Mouse (Mus musculus) heart, embryonic 12.5 days (tissue): ENCODE results near the gene Kit. TPM values are rescaled to one million over a fixed set of nuclear protein-coding genes. Genes with fewer than 3 reads are reported as not detected.

Experiments used
- ATAC-seq: fragments of 200-750 bp; cut with Nextera tagmentation; 2 replicates; pipeline ENCODE4 v1.8.0; 2017; ENCODE audit warnings: moderate TSS enrichment, moderate library complexity; ENCODE audit not compliant: insufficient number of reproducible peaks, low FRiP score
- H3K27ac ChIP-seq: fragments of 300-500 bp; sonication (generic); 2 replicates; pipeline ENCODE4 v1.5.1; 2016; ENCODE audit warnings: mild to moderate bottlenecking, moderate library complexity; ENCODE audit not compliant: poor library complexity, severe bottlenecking
- H3K27me3 ChIP-seq: fragments of 300-500 bp; sonication (generic); replicated peaks from 2 replicates; pipeline ENCODE4 v1.6.1; 2016; ENCODE audit warnings: mild to moderate bottlenecking, moderate library complexity
- H3K36me3 ChIP-seq: fragments of 300-500 bp; sonication (generic); 2 replicates; pipeline ENCODE4 v1.6.1; 2016; ENCODE audit warnings: mild to moderate bottlenecking, moderate library complexity
- H3K4me1 ChIP-seq: fragments of 300-500 bp; sonication (generic); replicated peaks from 2 replicates; pipeline ENCODE4 v1.6.1; 2016; ENCODE audit warnings: mild to moderate bottlenecking
- H3K4me2 ChIP-seq: fragments of 300-500 bp; sonication (generic); 2 replicates; pipeline ENCODE4 v1.6.1; 2016; ENCODE audit warnings: mild to moderate bottlenecking, moderate library complexity
- H3K4me3 ChIP-seq: fragments of 300-500 bp; sonication (generic); 2 replicates; pipeline ENCODE4 v1.5.1; 2016; ENCODE audit warnings: mild to moderate bottlenecking
- H3K9ac ChIP-seq: fragments of 300-500 bp; sonication (generic); 2 replicates; pipeline ENCODE4 v1.6.1; 2016; ENCODE audit warnings: mild to moderate bottlenecking, moderate library complexity
- H3K9me3 ChIP-seq: fragments of 300-500 bp; sonication (generic); replicated peaks from 2 replicates; pipeline ENCODE4 v1.6.1; 2016; ENCODE audit warnings: mild to moderate bottlenecking, moderate library complexity
- WGBS: fragments of 180-500 bp; shearing (Covaris S2); methylation state at CpG from one replicate; pipeline ENCODE4 v1.1.7; 2016; 5-methylcytosine and 5-hydroxymethylcytosine counted together
- polyA plus RNA-seq: library from polyadenylated mRNA; unstranded; fragments of >200 nt; fragmentation: Nextera tagmentation; extraction: Ambion mirVana; gene quantifications from 2 replicates; pipeline ENCODE4 v1.2.1, GENCODE M21; 2016

Kit gene
- polyA plus RNA-seq, 1 experiment from 2014 or later: 13.6 TPM

DNA sequence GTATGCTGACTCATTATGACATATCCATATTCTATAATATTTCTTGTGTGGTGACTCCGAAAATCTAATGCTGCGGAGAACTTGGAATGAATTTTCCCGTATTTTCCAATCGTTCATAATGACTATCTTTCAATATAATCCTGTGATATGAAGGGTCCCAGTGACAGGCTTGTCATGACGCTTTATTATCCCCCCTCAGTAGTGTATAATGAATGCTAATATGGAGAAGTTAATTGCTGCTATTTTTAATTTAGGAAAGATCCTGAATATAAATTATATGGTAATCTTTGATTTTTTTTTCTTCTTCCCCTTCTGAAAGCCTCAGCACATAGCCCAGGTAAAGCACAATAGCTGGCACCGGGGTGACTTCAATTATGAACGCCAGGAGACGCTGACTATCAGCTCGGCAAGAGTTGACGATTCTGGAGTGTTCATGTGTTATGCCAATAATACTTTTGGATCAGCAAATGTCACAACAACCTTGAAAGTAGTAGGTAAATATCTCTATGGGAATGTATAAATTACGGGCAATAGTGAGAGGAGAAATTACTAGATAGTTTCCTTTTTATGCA is 40.4 kb downstream of the Kit start:
- 88% methylated on average over 11 of the region's 11 CpGs for WGBS
- no peak overlapping the region for H3K27ac ChIP-seq
- no peaks in the 10 kb centered on the region for H3K27me3 ChIP-seq
- no peaks in the 10 kb centered on the region for H3K36me3 ChIP-seq
- H3K4me2 ChIP-seq: no peak overlapping the region
- no peak overlapping the region for H3K4me3 ChIP-seq
- no peak for ATAC-seq
- H3K9me3 ChIP-seq: no peaks in the 10 kb centered on the region
- peaks cover 5% of the 10 kb centered on the region for H3K4me1 ChIP-seq
- no peak overlapping the region for H3K9ac ChIP-seq

DNA sequence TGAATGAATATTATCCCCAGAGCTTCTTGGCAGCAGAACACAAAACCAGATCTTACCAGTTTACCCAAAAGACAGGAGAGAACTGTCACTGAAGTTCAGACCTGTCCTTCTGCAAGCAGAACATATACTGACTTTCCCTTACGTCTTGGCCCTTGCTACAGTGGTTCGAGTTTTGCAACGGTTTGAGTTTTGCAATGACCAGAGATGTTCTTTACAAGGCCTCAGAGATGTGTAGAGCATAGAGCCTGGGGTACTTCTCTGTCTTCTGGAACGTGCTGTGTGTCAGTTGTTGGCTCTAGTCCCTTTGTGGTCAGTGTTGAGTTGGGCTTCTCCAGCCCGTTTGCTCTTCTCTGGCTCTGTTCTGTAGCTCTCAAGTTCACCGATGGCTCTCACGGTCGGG is 40.9 kb downstream of the Kit start:
- Histone ChIP-seq H3K4me2 (no peak overlapping the region), H3K4me1 (no peaks in the 10 kb centered on the region; the same call in 1 of the 2 replicates), H3K27me3 (no peaks in the 10 kb centered on the region), H3K36me3 (no peaks in the 10 kb centered on the region; the same call in 1 of the 2 replicates), H3K9ac (no peak overlapping the region), H3K27ac (no peak overlapping the region), H3K9me3 (no peaks in the 10 kb centered on the region), H3K4me3 (no peak overlapping the region)
- ATAC-seq: no peak
- WGBS: 83% methylated on average over 8 of the region's 8 CpGs

- H3K9me3 ChIP-seq: no peaks in the 10 kb centered on the region
- no peaks in the 10 kb centered on the region for H3K27me3 ChIP-seq
- no peak overlapping the region for H3K27ac ChIP-seq
- no peak for ATAC-seq
- no peaks in the 10 kb centered on the region for H3K4me1 ChIP-seq
- peaks cover 3% of the 10 kb centered on the region; the same call in 1 of the 2 replicates for H3K36me3 ChIP-seq
- 86% methylated on average over 4 of the region's 4 CpGs for WGBS
- no peak overlapping the region for H3K9ac ChIP-seq
- no peak overlapping the region for H3K4me2 ChIP-seq
- H3K4me3 ChIP-seq: no peak overlapping the region
Measured at GRCm38 (mm10) chr5:75622401-75622800, 47.7 kb downstream of the Kit start.

GRCm38 (mm10) chr5:75623007-75623406 is 48.3 kb downstream of the Kit start:
- no peaks in the 10 kb centered on the region for H3K27me3 ChIP-seq
- H3K9ac ChIP-seq: no peak overlapping the region
- 71% methylated on average over 11 of the region's 11 CpGs for WGBS
- peaks cover 3% of the 10 kb centered on the region; the same call in 1 of the 2 replicates for H3K36me3 ChIP-seq
- H3K4me1 ChIP-seq: no peaks in the 10 kb centered on the region
- H3K4me3 ChIP-seq: no peak overlapping the region
- no peak overlapping the region for H3K27ac ChIP-seq
- ATAC-seq: no peak
- H3K9me3 ChIP-seq: no peaks in the 10 kb centered on the region
- no peak overlapping the region for H3K4me2 ChIP-seq

DNA sequence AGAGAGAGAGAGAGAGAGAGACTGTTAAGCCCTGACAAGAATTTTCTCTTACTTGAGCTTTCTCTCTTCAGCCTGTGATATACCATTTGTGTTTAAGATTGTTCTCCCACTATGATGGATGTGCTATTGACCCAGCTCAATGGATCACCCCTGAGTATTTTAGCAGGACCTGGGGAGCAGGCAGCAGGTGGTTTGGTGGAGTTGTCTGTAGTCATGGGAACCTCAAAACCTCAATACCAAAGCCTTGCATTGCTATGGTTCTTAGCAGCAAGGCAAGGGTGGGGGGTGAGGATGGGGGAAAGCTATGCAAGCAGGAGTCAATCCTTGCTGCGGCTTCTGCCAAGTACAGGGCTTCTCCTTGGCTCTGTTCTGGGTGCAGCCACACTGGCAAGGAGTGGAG is 48.8 kb downstream of the Kit start:
- 90% methylated on average over 1 of the region's 1 CpGs for WGBS

DNA sequence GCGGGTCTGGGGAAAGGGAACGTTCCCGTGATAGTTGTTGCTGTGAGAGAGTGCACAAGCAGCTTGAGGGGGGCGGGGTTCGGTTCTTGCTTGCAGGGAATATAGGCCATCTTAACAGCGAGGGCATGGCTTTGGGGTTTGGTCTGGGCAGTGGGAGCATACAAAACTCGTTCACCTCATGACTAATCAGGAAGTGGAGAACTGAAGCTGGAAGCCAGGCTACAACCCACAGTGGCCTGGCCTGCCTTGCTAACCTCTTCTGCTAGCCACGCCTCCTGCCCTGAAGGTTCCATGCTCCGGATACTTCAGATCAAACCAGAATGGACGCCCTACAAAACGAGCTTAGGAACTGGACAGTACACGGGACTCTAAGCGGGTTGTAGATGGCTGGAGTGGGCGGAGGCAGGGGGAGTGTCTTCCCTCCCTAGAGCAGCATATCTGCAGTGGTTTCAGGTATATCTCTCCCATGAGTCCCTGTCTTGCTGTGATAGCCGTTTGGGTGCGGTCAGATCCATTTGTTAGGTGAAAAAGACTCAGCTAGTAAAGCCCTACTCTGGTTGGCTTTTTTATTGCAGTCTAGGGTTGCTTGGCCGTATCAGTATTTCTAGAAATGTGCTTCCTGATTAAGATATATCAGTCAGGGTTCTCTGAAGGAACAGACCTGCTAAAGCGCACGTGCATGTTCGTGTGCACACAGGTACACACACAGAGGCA is 49.4 kb downstream of the Kit start:
- H3K4me3 ChIP-seq: no peak overlapping the region
- peaks cover 3% of the 10 kb centered on the region; the same call in 1 of the 2 replicates for H3K36me3 ChIP-seq
- ATAC-seq: no peak
- H3K27me3 ChIP-seq: no peaks in the 10 kb centered on the region
- H3K4me1 ChIP-seq: no peaks in the 10 kb centered on the region
- no peaks in the 10 kb centered on the region for H3K9me3 ChIP-seq
- 78% methylated on average over 20 of the region's 20 CpGs for WGBS
- H3K9ac ChIP-seq: no peak overlapping the region
- H3K27ac ChIP-seq: no peak overlapping the region
- no peak overlapping the region for H3K4me2 ChIP-seq

More for the DNA sequence above, 48.8 kb downstream of the Kit start:
- Histone ChIP-seq H3K9ac (no peak overlapping the region), H3K9me3 (no peaks in the 10 kb centered on the region), H3K36me3 (peaks cover 3% of the 10 kb centered on the region; the same call in 1 of the 2 replicates), H3K27me3 (no peaks in the 10 kb centered on the region), H3K27ac (no peak overlapping the region), H3K4me3 (no peak overlapping the region), H3K4me2 (no peak overlapping the region), H3K4me1 (no peaks in the 10 kb centered on the region)
- no peak for ATAC-seq

DNA sequence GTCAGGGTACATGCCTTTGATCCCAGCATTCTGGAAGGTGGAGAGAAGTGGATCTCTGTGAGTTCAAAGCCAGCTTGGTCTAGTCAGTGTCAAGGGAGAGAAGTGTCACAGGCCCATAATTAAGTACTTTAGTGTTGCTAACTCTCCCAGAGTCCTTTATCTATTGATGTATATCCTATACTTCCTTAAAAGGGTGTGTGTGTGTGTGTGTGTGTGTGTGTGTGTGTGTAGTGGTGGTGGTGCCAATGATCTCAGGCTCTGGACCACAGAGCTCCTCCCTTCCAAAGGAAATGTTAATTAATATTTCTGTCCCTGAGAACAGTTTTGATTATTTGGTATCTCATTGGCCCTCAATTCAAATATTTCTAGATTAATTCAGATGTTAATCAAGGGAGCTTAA is 50.3 kb downstream of the Kit start:
- ATAC-seq: no peak
- Histone ChIP-seq H3K4me3 (no peak overlapping the region), H3K27ac (no peak overlapping the region), H3K27me3 (no peaks in the 10 kb centered on the region), H3K4me2 (no peak overlapping the region), H3K9ac (no peak overlapping the region), H3K36me3 (peaks cover 3% of the 10 kb centered on the region; the same call in 1 of the 2 replicates), H3K9me3 (no peaks in the 10 kb centered on the region), H3K4me1 (no peaks in the 10 kb centered on the region)

DNA sequence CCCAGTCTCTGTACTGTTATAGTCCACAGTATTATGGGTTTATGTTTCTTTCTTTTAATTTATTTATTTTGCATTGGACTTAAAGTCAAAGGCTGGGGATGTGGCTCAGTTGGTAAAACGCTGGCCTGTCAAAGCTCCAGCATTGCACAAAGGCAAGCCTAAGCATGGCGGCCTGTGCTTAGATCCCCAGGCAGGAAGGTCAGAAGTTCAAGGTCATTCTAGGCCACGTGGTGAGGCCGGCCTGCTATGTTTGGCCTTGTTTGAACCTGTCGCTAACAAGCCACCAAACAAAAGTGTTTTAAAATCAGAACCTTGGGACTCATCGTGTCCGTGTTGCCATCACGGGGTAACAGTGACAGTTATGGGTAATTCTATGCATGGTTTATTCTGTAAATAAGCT is 51.6 kb downstream of the Kit start:
- no peak overlapping the region for H3K4me2 ChIP-seq
- no peak overlapping the region for H3K27ac ChIP-seq
- no peaks in the 10 kb centered on the region for H3K9me3 ChIP-seq
- H3K4me3 ChIP-seq: no peak overlapping the region
- H3K4me1 ChIP-seq: no peaks in the 10 kb centered on the region
- ATAC-seq: no peak
- no peaks in the 10 kb centered on the region for H3K27me3 ChIP-seq
- no peaks in the 10 kb centered on the region for H3K36me3 ChIP-seq
- H3K9ac ChIP-seq: no peak overlapping the region
- 77% methylated on average over 8 of the region's 8 CpGs for WGBS

- Histone ChIP-seq H3K9ac (no peak overlapping the region), H3K27me3 (no peaks in the 10 kb centered on the region), H3K4me2 (no peak overlapping the region), H3K27ac (no peak overlapping the region), H3K4me1 (no peaks in the 10 kb centered on the region), H3K4me3 (no peak overlapping the region), H3K9me3 (no peaks in the 10 kb centered on the region), H3K36me3 (no peaks in the 10 kb centered on the region)
- 73% methylated on average over 6 of the region's 6 CpGs for WGBS
- ATAC-seq: no peak
Measured at GRCm38 (mm10) chr5:75626703-75627102, 52.0 kb downstream of the Kit start.

- no peak overlapping the region for H3K9ac ChIP-seq
- H3K9me3 ChIP-seq: no peaks in the 10 kb centered on the region
- 50% methylated on average over 5 of the region's 5 CpGs for WGBS
- no peaks in the 10 kb centered on the region for H3K36me3 ChIP-seq
- no peak overlapping the region for H3K4me2 ChIP-seq
- H3K27ac ChIP-seq: no peak overlapping the region
- no peak overlapping the region for H3K4me3 ChIP-seq
- H3K27me3 ChIP-seq: no peaks in the 10 kb centered on the region
- H3K4me1 ChIP-seq: peaks cover 10% of the 10 kb centered on the region
- ATAC-seq: no peak
Measured at GRCm38 (mm10) chr5:75632257-75632656, 57.5 kb downstream of the Kit start.

GRCm38 (mm10) chr5:75632846-75633640 is 58.3 kb downstream of the Kit start:
- Histone ChIP-seq H3K9ac (no peak overlapping the region), H3K9me3 (no peaks in the 10 kb centered on the region), H3K36me3 (no peaks in the 10 kb centered on the region), H3K4me1 (peaks cover 10% of the 10 kb centered on the region), H3K27ac (no peak overlapping the region; the same call in 1 of the 2 replicates), H3K4me3 (no peak overlapping the region), H3K4me2 (no peak overlapping the region), H3K27me3 (no peaks in the 10 kb centered on the region)
- no peak for ATAC-seq
- 73% methylated on average over 18 of the region's 18 CpGs for WGBS
